Mouse (Mus musculus) right cerebral cortex, postnatal 10 days (tissue): Measurements from ENCODE around the gene 2700097O09Rik.
"Not testable (repeated sequence)": the region's sequence is repeated elsewhere in the genome, so short reads cannot be mapped to it uniquely, and the experiment has no call there.

ENCODE experiments used
- DNase-seq, 2 experiments: peaks; one replicate each; pipeline ENCODE4 v3.0.0; 2021; ENCODE audit warnings: low spot score in 2 of 2

Gene 2700097O09Rik

DNA sequence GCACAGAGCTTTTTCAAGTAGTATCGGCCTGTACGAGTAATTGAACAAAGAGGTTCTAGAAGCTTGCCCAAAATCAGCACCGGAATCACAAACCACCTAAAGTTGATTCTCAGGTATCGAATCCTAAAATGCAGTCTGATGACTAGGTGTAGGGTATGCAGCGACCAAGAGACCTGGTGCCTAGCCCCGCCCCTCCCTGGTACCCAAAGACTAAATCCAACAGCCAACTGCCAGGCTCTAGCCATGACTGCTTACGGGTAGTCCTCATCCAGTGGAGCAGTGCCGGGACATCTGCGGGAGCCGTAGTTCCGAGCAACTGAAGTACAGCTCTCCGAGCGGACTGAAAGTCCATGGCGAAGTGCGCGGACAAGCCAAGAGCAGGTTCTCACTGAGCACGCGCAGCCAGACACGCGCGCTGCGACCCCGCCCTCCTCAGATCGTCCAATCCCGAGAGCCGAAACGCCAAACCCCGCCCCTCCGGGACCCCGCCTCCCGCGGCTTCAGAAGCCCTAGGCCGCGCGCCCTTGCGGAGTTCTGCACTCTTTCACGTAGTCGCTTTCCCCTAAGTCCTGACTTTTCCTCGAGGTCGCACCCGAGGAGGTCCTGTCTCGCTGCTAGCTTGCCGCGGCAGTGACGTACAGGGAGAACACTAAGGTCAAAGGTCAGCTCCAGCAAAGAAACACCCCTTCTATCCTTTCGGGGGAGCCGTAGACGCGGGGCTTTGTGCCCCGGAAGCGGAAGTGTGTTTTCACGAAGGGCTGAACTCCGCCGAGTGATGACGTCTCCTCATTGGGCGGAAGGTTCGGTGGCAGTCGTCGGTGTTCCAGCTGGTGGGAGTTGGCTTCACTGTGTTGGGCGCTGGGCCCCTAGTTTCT lies at the start of gene 2700097O09Rik, which contains the start of gene Srp54a:
Gene 2700097O09Rik (minus strand): TSS at position 385 of the 875 bp plus-strand sequence.
Gene Srp54a (plus strand): TSS at position 537 of the 875 bp plus-strand sequence.
- peak; percentile 96 for DNase-seq

DNA sequence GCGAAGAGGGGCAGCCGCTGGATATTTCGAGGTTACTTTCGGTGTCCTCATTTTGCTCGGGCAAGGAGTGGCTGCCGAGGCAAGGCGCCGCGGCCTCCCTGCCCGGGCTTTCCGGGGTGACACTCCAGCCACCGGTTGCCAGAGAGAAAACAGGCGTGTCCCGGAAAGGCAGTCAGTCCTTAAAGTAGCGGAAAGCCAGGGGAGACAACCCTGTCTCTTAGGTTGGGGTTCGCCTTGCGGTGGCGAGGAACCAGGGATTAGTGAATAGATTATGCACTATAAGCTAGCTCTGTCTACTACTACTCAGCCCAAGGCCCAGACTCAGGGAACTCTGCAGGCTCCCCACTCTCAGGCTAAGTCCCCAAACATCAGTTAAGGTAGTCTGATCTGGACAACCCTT lies 44.8 kb upstream of the 2700097O09Rik start:
- not testable (repeated sequence) for DNase-seq

DNA sequence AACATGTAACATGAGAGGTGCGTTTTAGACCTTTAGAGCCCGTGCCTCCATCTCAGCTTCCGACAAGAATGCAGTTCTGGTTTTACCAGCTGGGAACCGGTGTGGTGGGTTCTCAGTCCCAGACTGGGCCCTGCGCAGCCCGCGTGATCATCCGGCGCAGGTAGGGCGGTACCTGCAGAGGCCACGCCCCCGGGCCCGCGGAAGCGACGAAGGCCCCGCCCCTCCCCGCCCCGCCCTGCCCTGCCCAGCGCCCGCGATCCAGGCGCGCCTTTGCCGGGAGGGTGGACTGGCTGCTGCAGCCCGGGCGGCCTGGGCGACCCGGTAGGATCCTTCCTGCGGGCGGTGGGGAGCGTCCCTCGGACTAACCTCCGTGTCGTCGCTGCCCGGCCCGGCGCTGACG lies 44.3 kb upstream of the 2700097O09Rik start, which contains the start of gene Fam177a:
Gene Fam177a (plus strand): TSS at position 228 of the 400 bp plus-strand sequence.
- not testable (repeated sequence) for DNase-seq

DNA sequence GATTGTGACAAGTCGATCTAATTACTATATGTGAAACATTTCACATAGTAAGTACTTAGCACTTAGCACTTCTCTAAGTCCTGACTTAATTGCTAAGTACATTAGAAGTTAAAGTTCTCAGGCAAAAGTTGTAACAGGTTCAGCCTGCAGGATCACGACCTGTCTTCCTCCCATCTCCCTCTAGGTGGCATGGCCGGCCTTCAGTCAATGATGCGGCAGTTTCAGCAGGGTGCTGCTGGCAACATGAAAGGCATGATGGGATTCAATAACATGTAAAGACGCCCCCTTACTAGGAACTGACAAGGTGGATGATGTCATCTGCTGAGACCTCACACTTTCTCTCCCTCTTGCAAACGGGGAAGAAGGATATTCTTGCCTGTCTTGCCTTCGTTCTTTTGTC lies 32.7 kb upstream of the 2700097O09Rik start:
- not testable (repeated sequence) for DNase-seq

DNA sequence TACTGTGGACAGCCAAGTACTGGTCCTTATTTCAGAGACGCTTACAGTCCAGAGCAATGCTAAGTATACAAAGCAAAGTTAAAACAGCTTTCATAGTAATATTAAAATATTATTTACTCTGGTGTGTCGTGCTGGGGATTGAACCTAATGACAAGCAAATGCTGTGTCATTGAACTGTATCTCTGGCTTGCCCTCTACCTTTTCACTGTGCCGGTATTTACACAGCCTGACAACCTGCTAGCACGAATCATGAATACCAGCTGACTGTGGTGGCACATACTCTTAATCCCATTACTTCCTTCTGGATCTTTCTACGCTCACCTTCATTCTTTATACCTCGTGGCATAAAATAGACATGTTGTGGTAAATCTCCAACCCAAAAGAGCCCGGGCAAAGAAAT lies 12.2 kb upstream of the 2700097O09Rik start:
- not testable (repeated sequence) for DNase-seq

DNA sequence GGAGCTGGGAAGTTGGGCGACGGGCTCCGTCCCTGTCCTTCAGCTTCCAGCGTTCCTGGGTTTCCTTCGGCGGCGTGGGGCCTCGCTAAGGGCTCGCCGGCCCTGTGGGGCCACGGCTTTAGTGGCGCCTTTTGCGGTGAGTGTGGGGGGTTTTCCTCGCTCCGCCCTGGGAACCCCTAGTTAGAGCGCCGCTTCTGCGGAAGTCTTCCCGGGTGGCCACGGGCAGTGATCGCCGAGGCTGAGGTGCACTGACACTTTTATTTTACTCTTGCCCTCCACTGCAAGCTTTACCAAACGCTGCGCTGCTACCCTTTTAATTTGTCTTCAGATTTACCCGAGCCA lies 662 bp upstream of the 2700097O09Rik start:
- DNase-seq = not testable (repeated sequence)

DNA sequence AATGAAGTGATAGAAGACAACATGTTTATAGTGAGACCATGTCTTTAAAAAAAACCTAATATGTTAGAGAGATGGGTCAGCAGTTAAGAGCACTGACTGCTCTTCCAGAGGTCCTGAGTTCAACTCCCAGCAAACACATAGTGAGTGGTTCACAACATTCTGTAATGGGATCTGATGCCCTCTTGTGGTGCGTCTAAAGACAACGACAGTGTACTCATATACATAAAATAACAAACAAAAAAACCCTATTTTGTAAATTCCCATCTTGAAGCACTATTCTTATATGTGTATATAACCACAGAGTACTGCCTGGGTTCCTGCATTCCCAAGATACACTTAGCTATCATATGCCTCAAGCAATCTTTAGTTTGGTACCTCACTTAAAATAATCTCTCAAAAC lies 1.2 kb downstream of the 2700097O09Rik start:
- not testable (repeated sequence) for DNase-seq

DNA sequence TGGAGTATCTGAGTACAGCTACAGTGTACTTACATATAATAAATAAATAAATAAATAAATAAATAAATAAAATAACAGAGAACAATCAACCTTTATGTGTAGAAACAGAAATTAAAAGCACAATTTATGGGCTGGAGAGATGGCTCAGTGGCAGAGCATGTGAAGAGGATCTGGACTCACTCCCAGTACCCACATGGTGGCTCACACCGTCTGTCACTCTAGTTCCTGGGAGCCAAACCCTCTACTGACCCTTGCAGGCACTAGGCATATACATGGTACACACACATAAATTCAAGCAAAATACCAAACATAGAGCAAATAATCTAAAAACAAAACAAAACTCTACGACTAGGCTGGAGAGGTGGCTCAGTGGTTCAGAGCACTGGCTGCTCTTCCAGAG lies 4.6 kb downstream of the 2700097O09Rik start:
- DNase-seq = no peak

DNA sequence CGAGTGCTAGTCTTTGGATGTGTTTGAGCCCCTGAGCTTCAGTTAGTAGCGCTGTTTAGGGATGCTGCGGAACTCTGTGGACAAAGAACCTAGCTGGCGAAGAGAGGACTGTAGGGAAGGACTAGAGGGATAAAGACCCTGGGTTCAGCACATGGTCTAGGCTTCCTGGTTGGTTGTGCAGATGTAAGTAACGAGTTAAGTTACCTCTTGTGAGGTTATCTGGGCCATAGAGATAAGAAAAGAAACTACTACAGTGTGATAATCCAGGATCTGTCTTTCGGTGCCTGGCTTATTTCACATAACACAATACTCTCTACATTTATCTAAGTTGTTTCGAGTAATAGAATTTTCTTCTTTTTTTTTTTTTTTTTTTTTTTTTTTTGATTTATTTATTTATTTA lies 6.2 kb downstream of the 2700097O09Rik start:
- no peak for DNase-seq

DNA sequence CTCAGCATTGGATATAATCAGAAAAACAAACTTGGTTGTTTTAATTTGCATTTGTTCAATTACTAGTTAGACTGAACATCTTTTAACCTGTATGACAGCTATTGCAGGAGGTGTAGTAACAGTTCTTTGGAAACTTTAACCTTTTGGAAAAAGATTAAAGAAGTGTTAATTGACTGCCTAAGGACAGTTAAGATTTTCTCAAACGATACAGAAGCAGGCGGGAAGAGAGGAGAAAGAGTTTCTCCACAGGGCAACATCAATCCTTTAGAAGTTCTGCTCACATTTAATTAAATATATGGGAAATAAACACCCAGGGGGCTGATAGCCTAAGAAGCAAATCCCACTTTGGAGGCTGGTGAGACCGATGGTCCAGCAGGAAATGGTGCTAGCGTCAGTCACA lies 7.4 kb downstream of the 2700097O09Rik start:
- no peak for DNase-seq

DNA sequence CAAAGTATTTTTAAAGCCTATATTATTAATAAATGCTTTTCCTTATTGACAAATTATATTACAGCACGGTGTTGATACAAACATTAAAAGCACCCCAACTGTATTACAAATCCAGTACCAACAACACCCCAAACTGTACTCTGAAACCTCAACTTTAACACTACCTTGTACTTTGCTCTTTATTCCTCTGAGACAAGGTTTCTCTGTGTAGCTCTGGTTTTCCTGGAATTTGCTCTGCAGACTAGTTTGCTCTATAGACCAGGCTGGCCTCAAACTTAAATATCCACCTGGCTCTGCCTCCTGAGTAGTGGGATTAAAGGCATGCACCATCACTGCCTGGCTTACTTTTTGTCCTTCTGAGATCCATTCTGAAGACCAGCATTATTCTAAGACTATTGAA lies 17.8 kb downstream of the 2700097O09Rik start:
- no peak for DNase-seq

DNA sequence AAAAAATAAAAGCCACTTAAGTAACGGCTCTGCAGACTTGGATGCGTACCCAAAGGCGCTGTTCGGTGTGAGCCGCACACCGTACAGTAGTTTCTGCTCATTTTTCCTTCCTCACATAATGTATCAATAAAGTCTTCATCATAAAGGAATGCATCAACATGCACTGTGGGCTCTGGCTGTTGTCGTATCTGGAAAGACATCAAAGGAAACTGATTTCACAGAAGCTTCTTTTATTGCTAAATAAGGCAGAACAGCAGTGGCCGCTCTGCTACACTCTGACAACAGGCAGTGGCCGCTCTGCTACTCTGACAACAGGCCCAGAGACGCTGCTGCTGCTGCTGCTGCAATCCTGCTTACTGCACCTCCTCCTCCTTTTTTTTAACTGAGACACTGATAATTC lies 18.9 kb downstream of the 2700097O09Rik start:
- DNase-seq = peak in 1 of 2 experiments; percentile 28

DNA sequence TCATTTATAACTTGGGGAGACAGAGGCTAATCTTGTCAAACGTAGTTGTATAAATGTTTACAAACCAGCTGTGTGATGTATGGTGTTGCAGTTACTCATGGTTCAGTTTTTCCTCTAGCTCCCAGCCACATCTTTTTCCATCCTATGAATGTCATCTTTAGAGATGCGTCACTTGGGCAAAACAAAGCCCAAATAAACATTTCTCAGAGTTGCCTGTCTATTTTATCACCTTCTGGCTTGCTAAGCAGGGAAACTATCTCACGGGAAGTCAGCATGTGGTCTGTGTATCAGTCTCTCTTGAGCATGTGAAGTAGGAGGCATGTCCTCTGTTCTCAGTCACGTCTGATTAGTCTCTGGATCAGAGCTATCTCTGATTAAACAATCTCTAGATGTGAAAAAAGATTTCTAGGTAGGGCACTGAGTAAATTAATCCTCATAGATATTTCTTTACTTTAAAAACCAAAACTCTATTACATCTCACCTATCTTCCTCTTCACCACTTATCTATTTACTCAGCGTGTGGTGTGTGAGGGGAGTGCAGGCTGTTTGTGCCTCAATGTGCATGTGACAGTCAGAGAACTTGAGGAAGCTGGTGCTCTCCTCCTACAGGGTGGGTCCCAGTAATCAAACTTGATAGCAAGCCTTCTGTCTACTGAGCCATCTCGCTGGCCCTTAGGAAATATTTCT lies 19.6 kb downstream of the 2700097O09Rik start:
- no peak for DNase-seq

DNA sequence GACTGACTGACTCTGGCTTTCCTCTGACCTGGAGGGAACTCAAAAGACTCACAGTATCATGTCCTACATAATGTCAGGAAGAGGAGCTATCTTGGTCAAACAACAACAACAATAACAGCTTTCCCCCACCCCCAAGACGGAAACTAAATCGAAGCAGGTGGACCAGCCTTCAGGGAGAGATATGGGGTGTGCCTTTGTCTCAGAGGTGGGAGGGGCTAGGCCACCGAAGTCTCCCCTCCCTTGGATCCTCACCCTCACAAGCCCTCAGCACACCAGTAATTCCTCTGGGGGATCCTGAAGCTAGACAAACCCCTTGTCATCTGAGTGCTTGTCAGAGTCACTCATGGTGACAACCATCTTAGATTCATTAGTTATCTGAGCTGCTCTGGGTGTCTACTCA lies 20.1 kb downstream of the 2700097O09Rik start:
- no peak for DNase-seq

DNA sequence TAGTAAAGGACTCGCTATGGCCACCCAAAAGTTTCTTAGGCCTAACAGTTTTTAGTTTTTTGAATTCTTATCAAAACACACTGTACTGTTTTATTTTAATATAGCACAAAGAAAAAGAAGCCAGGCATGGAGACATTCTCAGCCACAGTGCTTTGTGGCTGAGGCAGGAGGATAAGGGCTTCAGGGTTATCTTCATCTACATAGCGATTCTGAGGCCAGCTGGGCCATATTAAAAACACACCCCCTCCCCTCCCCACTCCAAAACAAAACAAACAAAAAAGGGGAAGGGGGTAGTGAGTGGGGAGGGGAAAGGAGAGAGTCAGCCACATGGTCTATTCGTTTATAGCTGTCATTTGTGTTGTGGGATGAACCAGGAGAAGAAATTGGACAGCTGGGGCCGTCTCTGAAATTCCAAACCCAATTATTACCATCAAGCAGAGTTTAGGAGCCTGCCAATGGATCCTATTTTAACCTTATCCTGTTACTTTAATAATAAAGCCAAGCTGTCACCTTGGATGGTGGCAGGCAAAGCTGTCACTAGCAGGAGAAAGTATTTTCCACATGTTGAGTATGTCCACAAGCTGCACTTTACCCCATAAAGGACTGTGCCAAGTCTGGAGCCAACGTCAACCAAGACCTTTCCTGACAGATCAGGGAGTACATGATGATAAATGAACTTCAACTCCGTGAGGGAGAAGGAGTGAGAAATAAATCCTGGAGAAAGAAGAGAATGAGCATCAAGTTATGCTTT lies 20.9 kb downstream of the 2700097O09Rik start:
- no peak for DNase-seq

DNA sequence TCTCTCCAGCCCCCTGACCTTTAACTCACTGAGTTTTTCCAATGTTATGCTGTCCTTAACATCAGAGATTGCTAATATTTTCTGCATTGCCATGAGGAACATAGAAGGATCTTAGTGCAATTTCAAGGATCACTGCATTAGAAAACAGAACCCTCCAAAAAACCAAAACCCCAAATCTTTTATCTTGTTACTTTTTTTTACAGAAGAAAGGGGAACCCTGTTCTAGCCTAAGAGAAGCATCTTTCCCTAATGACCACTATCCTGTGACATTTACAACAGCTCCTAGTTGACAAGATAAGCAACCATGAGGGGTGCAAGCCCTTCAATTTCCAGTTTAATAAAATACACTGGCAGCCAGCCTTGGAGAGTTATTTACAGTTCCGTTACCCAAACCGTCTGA lies 23.2 kb downstream of the 2700097O09Rik start:
- DNase-seq = no peak

DNA sequence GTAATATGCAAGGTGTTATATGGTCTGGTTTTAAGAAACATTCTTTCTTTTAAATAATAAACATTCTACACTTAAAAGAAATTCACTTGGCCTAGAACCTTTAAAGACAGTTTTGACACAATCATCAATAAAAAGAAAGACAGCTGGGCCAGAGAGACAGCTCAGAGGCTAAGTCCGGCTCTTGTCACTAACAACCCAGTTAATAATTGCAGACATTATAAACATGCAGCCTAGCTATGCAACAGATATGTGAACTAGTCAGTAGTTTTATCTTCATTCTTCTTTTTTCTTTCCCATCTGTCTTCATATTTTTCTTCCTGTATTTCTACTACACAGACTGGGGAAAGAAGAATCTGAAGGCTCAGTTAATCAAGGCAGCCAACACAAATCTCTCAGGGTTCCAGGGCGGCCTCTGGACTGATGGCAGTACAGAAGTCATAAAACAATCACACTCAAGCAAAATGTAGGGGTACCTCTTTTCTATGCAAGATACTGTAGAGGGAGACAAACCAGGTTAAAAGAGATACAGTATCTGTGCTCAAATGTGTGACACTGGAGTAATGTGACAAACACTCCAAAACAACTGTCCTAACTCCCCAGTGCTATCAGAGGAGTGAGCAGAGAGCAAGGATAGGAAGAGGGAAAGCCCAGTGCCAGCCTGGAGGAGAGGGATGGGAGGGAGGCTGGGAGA lies 25.2 kb downstream of the 2700097O09Rik start:
- no peak for DNase-seq

DNA sequence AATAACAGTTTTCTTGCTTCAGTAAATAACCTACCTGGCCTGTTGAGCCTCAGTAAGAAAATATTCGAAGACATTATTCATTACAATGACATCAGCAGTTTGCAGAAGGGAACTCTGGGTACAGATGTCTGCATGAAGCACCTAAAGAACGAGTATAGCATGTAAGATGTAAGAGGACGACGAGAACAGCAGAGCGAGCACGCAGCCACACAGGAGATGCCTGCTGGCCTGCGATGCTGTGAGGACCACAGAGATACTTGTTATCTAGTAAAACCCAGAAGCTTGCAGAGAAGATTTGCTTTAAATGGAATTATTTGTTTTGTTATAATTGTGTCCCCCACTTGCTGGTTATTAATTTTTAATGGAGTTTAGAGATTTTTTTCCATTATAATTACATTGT lies 26.6 kb downstream of the 2700097O09Rik start:
- no peak for DNase-seq

DNA sequence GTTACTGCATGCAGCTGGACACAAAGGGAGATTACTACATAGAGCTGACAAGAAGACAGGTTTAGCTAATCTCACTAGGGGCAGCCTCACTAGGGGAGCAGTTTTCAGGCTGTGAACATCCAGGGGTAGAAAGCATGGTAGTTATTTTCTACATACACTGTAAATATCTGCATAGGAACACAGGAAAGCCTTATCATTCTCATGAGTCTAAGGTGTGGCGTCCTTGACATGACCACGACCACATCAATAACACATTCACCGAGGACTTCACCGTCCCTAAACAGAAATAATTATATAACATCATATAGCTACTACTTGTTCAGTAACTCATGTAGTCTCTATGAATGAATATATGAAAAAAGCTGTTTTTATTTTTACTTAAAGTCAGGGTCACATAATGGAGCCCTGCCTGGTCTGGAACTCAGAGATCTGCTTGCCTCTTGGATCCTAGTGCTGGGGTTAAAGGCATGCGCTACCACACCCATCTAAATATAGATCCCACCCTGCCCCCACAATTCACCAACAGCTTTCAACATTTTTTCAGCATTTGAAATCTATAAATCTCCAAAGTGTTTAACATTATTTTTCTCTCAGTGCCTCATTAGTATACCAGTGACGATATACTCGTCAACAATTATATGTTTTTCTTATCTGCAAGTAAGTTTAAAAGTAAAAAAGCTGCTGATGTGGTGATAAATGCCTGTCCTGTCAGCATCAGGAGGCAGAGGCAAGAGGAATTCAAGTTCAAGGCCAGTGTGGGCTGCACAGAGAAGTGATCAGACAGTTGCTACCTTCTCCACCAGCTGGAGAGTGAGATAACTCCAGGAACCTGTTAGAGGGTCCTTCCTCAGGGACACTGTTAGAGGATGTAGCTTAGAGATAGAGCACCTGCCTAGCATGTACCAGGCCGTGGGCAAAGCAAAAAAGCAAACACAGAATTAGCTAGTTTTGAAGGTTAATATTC lies 28.4 kb downstream of the 2700097O09Rik start:
- no peak for DNase-seq

DNA sequence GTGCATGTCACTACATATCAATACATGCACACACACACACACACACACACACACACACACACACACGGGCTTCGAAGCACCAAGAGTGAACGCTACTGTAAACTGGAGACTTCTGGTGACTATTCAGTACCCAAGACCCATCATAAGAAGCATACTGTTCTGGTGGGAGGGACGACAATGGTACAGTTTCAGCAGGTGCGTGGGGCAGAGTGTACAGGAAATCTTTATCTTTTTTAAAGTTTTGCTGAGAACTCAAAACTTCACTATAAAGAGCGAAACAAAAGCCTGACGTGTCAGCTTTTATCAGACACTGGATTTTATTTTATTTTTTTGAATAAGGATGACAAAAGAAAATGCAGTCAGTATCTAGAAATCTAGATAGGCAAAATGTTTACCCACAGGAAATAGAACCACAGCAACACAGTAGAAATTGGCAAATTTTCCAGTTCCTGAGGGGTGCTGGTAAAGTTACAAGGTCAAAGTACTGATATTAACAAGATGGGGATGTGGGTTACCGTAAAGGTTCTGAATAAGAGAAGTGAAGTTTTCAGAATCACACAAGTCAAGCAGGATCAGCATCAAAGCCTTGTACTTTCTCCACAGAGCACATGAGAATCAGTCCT lies 30.1 kb downstream of the 2700097O09Rik start:
- no peak for DNase-seq
